Mouse (Mus musculus): ENCODE results near the gene 2410137M14Rik.
"Not testable (repeated sequence)": the region's sequence is repeated elsewhere in the genome, so short reads cannot be mapped to it uniquely, and the experiment has no call there.

GRCm38 (mm10) chr17:36990630-36991029 is 9.6 kb upstream of the 2410137M14Rik start:
- TF ChIP-seq CTCF (IDR thresholded peaks at IDR 0.05; ENCODE audit: low read depth, low read length); POLR2A (IDR thresholded peaks at IDR 0.05; ENCODE audit: borderline replicate concordance, low read depth, low read length): not testable (repeated sequence)

All from bone marrow macrophage, adult 2 months (primary cell).